Mouse (Mus musculus) megakaryocyte-erythroid progenitor cell, adult 5-6 weeks (primary cell): ENCODE results near the gene Epsti1. TPM values are rescaled to one million over a fixed set of nuclear protein-coding genes. Genes with fewer than 3 reads are reported as not detected.

Source experiments
- ATAC-seq: replicated peaks from 2 replicates; pipeline ENCODE4 v1.8.0; 2016; ENCODE audit warnings: mild to moderate bottlenecking, inconsistent platforms; ENCODE audit not compliant: severe bottlenecking, poor library complexity, low FRiP score, low TSS enrichment
- total RNA-seq, 2 experiments: library from RNA; stranded (forward) in 1 of 2; stranded (reverse) in 1 of 2; fragments of 200-1000, 215-1000 nt in 1 of 2; fragments of >200 nt in 1 of 2; fragmentation: Nextera tagmentation in 1 of 2; gene quantifications; 2 replicates each; pipeline ENCODE4 v1.2.3; 2014 to 2017

Gene Epsti1
- total RNA-seq, 2 experiments from 2014 or later: 0.52 to 21.2 TPM

DNA sequence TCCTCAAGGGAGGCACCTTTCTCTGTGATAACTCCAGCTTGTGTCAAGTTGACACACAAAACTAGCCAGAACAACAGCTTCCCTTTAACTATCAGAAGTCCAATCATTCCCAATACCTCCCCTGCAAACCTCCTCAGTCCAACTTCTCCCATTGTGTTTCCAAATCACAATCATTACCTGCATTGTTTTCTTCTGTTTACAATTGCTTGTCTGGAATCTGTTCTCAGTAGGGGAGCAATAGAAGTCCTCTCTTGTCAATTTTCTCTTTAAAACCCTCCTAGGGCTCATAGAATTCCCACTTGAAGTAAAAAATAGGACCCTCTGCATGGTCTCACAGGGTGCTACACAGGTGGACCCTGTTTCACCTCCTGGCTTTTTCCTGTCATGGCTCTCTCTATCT is 93.7 kb downstream of the Epsti1 start:
- ATAC-seq: no peak

- ATAC-seq: no peak
Measured at GRCm38 (mm10) chr14:78004486-78004885, 100.4 kb downstream of the Epsti1 start.

DNA sequence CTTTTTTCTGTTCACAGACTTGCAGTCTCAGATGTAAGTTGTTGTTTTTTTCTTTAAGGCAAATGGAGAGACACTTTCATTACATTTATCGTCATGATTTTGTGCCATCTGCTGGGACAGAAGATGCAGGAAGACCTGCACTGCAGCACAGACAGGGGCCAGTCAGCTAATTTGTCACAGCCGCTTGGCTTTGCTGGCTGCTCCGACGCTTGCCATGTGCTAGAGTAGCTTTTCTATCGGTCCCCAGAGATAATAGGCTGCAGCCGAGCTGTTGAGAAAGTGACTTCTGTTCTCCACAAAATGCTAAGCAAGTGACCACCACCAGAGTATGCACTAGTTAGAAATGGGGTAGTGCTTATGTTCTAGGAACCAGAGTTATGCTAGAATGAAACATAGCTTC is 104.0 kb downstream of the Epsti1 start:
- no peak for ATAC-seq

GRCm38 (mm10) chr14:78011808-78012207 is 107.8 kb downstream of the Epsti1 start:
- no peak for ATAC-seq

DNA sequence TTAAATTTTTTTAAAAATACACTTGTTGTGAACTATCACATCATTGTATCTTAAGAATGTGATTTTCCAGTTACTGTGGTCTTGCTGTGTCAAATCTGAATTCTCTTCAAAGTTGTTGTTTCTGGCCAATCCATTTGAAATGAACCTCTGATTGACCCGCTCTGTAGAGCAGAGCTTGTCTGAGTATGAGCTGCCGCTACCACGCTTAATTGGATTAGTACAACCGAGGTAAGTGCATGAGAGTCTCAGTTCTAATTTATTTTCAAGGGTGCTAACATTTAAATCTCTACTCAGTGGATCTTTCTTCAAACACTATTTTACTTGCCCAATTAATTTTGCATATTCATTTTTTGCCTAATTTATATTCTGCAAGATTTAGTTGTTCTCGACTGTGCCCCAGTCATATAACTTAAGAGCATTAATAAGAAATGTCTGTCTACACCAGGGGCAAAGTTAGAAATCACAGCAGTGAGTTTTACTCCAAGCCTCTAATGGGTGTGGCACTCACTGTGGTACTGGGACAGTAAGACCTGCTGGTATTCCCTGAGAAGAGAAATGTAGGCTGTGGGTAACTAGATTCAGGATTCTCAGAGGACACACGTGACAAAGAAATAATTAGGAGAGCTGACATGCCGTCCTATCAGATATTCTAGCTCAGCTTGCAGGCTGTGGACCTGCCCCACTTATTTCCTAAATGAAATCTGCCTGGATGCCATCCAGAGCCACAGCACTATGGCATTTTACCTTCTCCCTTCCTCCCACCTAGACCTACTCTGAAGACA is 111.7 kb downstream of the Epsti1 start:
- no peak for ATAC-seq

DNA sequence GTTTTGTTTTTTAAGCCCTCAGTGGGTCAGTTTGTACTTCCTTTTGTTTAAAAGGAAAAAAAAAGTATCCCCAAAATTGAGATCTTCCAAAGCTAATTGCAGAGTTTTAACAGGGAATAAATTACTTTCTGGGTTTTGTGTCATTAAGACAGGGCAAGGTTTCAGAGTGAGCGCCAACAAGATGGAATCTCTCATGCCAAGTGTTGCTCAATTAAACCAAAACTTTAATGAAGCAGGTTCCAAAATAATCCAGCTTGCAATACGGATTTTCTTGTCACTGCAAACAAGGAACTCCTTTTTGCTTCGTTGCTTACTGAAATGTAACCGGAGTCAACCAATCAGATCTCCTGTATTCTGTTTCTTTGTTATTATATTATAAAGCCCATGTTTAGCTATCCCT is 112.4 kb downstream of the Epsti1 start:
- no peak for ATAC-seq

- ATAC-seq: no peak
Measured at GRCm38 (mm10) chr14:78019935-78020334, 115.9 kb downstream of the Epsti1 start.

GRCm38 (mm10) chr14:78038876-78039275 is 134.8 kb downstream of the Epsti1 start:
- ATAC-seq: no peak

GRCm38 (mm10) chr14:78040643-78041042 is 136.6 kb downstream of the Epsti1 start:
- ATAC-seq: no peak

GRCm38 (mm10) chr14:78041886-78042526 is 138.0 kb downstream of the Epsti1 start:
- ATAC-seq: no peak

DNA sequence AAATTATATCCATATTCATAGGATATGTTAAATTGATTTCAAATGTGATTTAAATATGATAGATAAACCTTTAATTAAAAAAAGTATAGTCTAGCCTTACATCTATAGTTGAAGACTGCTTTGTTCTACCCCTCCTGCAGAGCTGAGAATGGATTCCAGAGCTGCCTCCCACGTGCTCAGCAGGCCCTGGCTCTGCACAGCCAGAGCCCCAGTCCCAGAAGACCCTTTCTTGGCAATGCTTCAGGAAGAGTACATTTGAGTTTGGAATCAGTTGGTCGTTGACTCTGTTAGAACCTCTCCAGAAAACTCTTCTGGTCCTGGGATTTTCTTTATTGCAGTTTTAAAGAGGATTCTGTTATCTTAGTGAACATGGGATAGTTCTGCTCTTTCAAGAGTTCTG is 139.0 kb downstream of the Epsti1 start:
- ATAC-seq: no peak

- ATAC-seq: no peak
Measured at GRCm38 (mm10) chr14:78048258-78048657, 144.2 kb downstream of the Epsti1 start.

DNA sequence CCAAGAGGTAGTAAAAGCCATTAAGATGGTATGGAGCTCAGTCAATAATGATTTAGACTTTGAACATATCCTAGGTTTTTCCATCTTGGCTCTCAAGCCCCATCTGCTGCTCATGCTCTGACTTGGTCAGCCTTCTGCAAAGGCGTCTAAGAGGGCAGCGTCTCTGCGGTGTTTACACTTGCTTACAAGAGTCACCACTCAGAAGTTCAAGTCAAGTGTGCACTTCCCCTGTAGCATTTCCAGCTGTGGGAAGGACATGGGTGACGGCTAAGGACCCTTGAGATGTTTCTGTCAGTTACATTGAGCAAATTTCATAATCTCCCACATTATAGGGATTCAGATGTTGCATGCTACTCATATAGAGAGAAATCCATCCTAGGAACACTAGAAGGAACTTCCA is 144.6 kb downstream of the Epsti1 start:
- no peak for ATAC-seq

Other genes with a start within 250 kb of the Epsti1 start
- 37.4 and 46.6 TPM in 2 replicates for gene Dnajc15, start 29.1 kb upstream of the Epsti1 start, total RNA-seq (2014; fragmentation: Nextera tagmentation)
- 30.7 and 45.1 TPM in 2 replicates for gene Dnajc15, start 29.1 kb upstream of the Epsti1 start, total RNA-seq (2017)
- not detected in 2 replicates for gene Fam216b, start 184.8 kb downstream of the Epsti1 start, total RNA-seq (2014; fragmentation: Nextera tagmentation)
- not detected in 2 replicates for gene Fam216b, start 184.8 kb downstream of the Epsti1 start, total RNA-seq (2017)